Mouse (Mus musculus) midbrain, postnatal 0 days (tissue): ENCODE results near the gene Aipl1. TPM values are rescaled to one million over a fixed set of nuclear protein-coding genes. Genes with fewer than 3 reads are reported as not detected.
A peak's percentile ranks its signal among the peaks of the same experiment; 100 is the strongest.
"Not testable (repeated sequence)": the region's sequence is repeated elsewhere in the genome, so short reads cannot be mapped to it uniquely, and the experiment has no call there.

Experiments
- ATAC-seq: fragments of 200-750 bp; cut with Nextera tagmentation; 2 replicates; pipeline ENCODE4 v1.8.0; 2017; ENCODE audit warnings: moderate number of reproducible peaks, mild to moderate bottlenecking, moderate TSS enrichment, moderate library complexity; ENCODE audit not compliant: low FRiP score
- DNase-seq: peaks from one replicate; pipeline ENCODE4 v3.0.0-alpha.2; 2015; ENCODE audit warnings: low spot score
- H3K27ac ChIP-seq: fragments of 300-500 bp; sonication (generic); 2 replicates; pipeline ENCODE4 v1.5.1; 2014; ENCODE audit warnings: low read depth, mild to moderate bottlenecking, low read length, mixed read lengths
- H3K27me3 ChIP-seq: fragments of 300-500 bp; sonication (generic); 2 replicates; pipeline ENCODE4 v1.6.1; 2014; ENCODE audit warnings: low read length, control low read depth, mixed read lengths; ENCODE audit not compliant: insufficient read depth
- H3K36me3 ChIP-seq: fragments of 300-500 bp; sonication (generic); 2 replicates; pipeline ENCODE4 v1.6.1; 2014; ENCODE audit warnings: low read length, control low read depth, mixed read lengths; ENCODE audit not compliant: insufficient read depth
- H3K4me1 ChIP-seq: fragments of 300-500 bp; sonication (generic); 2 replicates; pipeline ENCODE4 v1.6.1; 2014; ENCODE audit warnings: mild to moderate bottlenecking, control low read depth, antibody characterized with exemption, low read length, mixed read lengths; ENCODE audit not compliant: insufficient read depth
- H3K4me2 ChIP-seq: fragments of 300-500 bp; sonication (generic); 2 replicates; pipeline ENCODE4 v1.6.1; 2014; ENCODE audit warnings: low read depth, mild to moderate bottlenecking, low read length, mixed read lengths; ENCODE audit not compliant: poor library complexity, severe bottlenecking
- H3K4me3 ChIP-seq: fragments of 300-500 bp; sonication (generic); 2 replicates; pipeline ENCODE4 v1.5.1; 2014; ENCODE audit warnings: low read depth, mild to moderate bottlenecking, low read length, moderate library complexity
- H3K9ac ChIP-seq: fragments of 300-500 bp; sonication (generic); replicated peaks from 2 replicates; pipeline ENCODE4 v1.6.1; 2014; ENCODE audit warnings: mild to moderate bottlenecking, low read length, moderate library complexity, mixed read lengths; ENCODE audit not compliant: poor library complexity, severe bottlenecking
- H3K9me3 ChIP-seq: fragments of 300-500 bp; sonication (generic); 2 replicates; pipeline ENCODE4 v1.6.1; 2016; ENCODE audit warnings: low read length, control low read depth
- CTCF ChIP-seq: IDR thresholded peaks from 2 replicates; pipeline ENCODE4 v1.5.1; 2016; ENCODE audit warnings: antibody characterized with exemption, mild to moderate bottlenecking
- WGBS: fragments of 180-500 bp; shearing (Covaris S2); extraction: QIAGEN DNeasy Blood & Tissue Kit; methylation state at CpG from one replicate; pipeline ENCODE4 v1.1.7; 2014; 5-methylcytosine and 5-hydroxymethylcytosine counted together
- polyA plus RNA-seq: library from polyadenylated mRNA; unstranded; fragments of >200 nt; fragmentation: Nextera tagmentation; extraction: Ambion mirVana; gene quantifications from 2 replicates; pipeline ENCODE4 v1.2.1, GENCODE M21; 2015
- total RNA-seq: library from RNA; depleted of rRNA; stranded (reverse); fragments of >200 nt; gene quantifications from 2 replicates; pipeline ENCODE4 v1.2.3, GENCODE M21; 2014

The Aipl1 gene
- total and polyA plus RNA-seq, 2 experiments from 2014 or later, result 0.51 to 0.55 TPM

- Histone ChIP-seq H3K4me1 (peaks cover 10% of the 10 kb centered on the region; the same call in 1 of the 2 replicates), H3K36me3 (no peaks in the 10 kb centered on the region), H3K4me2 (peak overlapping the region; percentile 3), H3K9me3 (no peaks in the 10 kb centered on the region), H3K27me3 (no peaks in the 10 kb centered on the region), H3K27ac (no peak overlapping the region; the same call in 1 of the 2 replicates), H3K9ac (no peak overlapping the region; the same call in 1 of the 2 replicates), H3K4me3 (no peak overlapping the region)
- no peak for TF ChIP-seq CTCF
- WGBS, result 18% methylated on average over 11 of the region's 11 CpGs
- ATAC-seq (no peak), DNase-seq (peak; percentile 44)
These were observed 40.5 kb downstream of the Aipl1 start for GRCm38 (mm10) chr11:71996805-71997204.

- H3K4me1 ChIP-seq, result peaks cover 10% of the 10 kb centered on the region; the same call in 1 of the 2 replicates
- H3K9me3 ChIP-seq, result no peaks in the 10 kb centered on the region
- WGBS, result 12% methylated on average over 9 of the region's 9 CpGs
- ATAC-seq, result peak; percentile 73; the same call in 1 of the 2 replicates
- no peaks in the 10 kb centered on the region for H3K27me3 ChIP-seq
- DNase-seq, result peak; percentile 84
- H3K27ac ChIP-seq, result peak overlapping the region; percentile 55
- peak overlapping the region; percentile 30 for H3K4me2 ChIP-seq
- H3K36me3 ChIP-seq, result no peaks in the 10 kb centered on the region
- no peak overlapping the region for H3K4me3 ChIP-seq
- no peak overlapping the region for H3K9ac ChIP-seq
- 0 out of 2 replicates have a peak, but pooled peaks have one; percentile 1 for TF ChIP-seq CTCF
These were observed 41.3 kb downstream of the Aipl1 start for GRCm38 (mm10) chr11:71995968-71996511.

- no peak for TF ChIP-seq CTCF
These were observed 44.9 kb downstream of the Aipl1 start for GRCm38 (mm10) chr11:71992438-71992837.

GRCm38 (mm10) chr11:71991541-71991940 is 45.8 kb downstream of the Aipl1 start:
- Histone ChIP-seq H3K9me3 (no peaks in the 10 kb centered on the region), H3K27me3 (no peaks in the 10 kb centered on the region), H3K4me1 (peaks cover 8% of the 10 kb centered on the region; the same call in 1 of the 2 replicates), H3K4me3 (no peak overlapping the region), H3K9ac (no peak overlapping the region), H3K36me3 (no peaks in the 10 kb centered on the region), H3K27ac (no peak overlapping the region), H3K4me2 (no peak overlapping the region)
- TF ChIP-seq CTCF, result peak; percentile 75
- peak; percentile 71 for DNase-seq
- no peak for ATAC-seq
- 31% methylated on average over 5 of the region's 5 CpGs for WGBS

More at GRCm38 (mm10) chr11:71992438-71992837, 44.9 kb downstream of the Aipl1 start:
- Histone ChIP-seq H3K4me3 (no peak overlapping the region), H3K36me3 (no peaks in the 10 kb centered on the region), H3K9me3 (no peaks in the 10 kb centered on the region), H3K9ac (no peak overlapping the region), H3K27ac (no peak overlapping the region), H3K4me1 (peaks cover 10% of the 10 kb centered on the region; the same call in 1 of the 2 replicates), H3K27me3 (no peaks in the 10 kb centered on the region), H3K4me2 (no peak overlapping the region)
- DNase-seq (no peak), ATAC-seq (no peak)
- 87% methylated on average over 12 of the region's 12 CpGs for WGBS

GRCm38 (mm10) chr11:71989407-71989806 is 47.9 kb downstream of the Aipl1 start:
- H3K27ac ChIP-seq, DNase-seq, H3K36me3 ChIP-seq, H3K4me1 ChIP-seq, H3K9me3 ChIP-seq, ATAC-seq, H3K4me3 ChIP-seq, H3K4me2 ChIP-seq, H3K27me3 ChIP-seq, H3K9ac ChIP-seq: not testable (repeated sequence)
- WGBS, result 72% methylated on average over 5 of the region's 5 CpGs
